Mouse (Mus musculus) liver, adult 2 months (tissue): ENCODE data around the gene Snx27.

Experiments
- CTCF ChIP-seq: fragments of 200-500 bp; IDR thresholded peaks from 2 replicates; pipeline ENCODE4 v1.5.1; 2011; ENCODE audit warnings: low read depth, low read length, control low read depth
- POLR2A ChIP-seq: fragments of 200-500 bp; IDR thresholded peaks from 2 replicates; pipeline ENCODE4 v1.6.1; 2011; ENCODE audit warnings: low read length, control low read depth; ENCODE audit not compliant: insufficient read depth; ENCODE audit errors: extremely low read depth

- TF ChIP-seq POLR2A (no peak), CTCF (no peak)
Observed at GRCm38 (mm10) chr3:94526731-94527130, 55.8 kb downstream of the Snx27 start.
